Mouse (Mus musculus): Measurements from ENCODE around the gene Pskh1.

Gene Pskh1

DNA sequence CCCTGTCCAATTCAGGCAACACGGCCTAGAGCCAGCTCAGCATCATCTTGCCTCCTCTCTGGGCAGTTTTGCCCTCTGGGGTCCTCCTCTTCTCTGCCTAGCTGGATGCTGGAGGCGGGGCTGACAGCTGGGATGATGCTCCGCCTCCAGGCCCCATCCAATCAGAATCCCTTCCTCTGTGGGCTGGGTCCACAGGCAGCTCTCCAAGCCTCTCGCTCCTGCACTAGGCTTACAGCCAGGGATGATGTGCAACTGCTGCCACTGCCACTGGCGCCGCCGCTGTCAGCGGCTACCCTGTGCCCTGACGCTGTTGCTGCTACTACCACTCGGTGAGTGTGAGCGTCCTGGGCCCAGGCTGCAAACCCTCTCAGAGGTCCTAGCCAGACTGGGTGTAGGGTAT lies 6.9 kb upstream of the Pskh1 start, which contains the start of gene Nrn1l:
Gene Nrn1l, plus strand, starts transcription at position 229 of the 400 bp plus-strand sequence.
- DNase-seq: peak; percentile 72 to 73

- DNase-seq: no peak
These were observed 2.3 kb upstream of the Pskh1 start for GRCm38 (mm10) chr8:105897801-105898480.

GRCm38 (mm10) chr8:105900941-105901616 lies 838 bp downstream of the Pskh1 start:
- no peak for DNase-seq

DNA sequence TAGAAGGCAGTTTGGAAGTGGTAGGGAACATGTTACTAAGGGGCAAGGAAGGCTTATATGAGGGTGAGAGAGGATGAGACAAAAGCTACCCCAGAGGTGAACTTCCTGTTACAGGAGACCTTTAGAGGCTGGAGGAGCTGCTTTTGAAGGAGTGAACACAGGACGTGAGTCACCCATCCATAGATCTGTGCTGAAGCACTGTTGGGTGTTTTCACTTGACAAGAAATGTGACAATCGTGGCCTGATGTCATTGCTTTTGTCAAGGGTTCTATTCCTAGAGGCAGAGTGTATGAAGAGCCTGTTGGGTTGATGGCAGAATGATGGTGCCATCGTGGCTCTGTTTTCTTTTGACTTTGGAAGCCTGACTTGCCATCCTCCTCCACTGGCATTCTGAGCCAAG lies 19.1 kb downstream of the Pskh1 start:
- DNase-seq: no peak

GRCm38 (mm10) chr8:105925123-105925522 lies 24.9 kb downstream of the Pskh1 start:
- no peak for DNase-seq

DNA sequence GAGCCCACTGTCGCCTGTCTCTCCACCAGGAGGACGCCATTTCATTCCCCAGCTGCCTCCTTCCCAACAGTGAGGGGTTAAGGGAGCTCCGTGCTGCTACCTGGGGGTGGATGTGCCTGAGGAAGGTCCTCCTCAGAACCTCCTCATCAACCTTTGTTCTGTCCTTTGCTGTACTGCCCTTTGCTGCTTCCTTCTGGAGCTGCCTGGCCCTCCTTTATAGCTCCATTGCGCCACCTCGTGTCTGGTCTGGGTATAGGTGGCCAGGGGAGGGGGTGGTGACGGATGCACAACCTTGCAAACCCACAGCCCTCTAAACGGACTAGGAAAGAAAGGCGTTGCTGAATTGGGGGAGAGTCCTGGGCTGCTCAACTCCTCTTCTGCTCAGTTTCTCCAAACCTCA lies 30.4 kb downstream of the Pskh1 start:
- peak; percentile 56 to 82 for DNase-seq

- DNase-seq: no peak
These were observed 31.0 kb downstream of the Pskh1 start for GRCm38 (mm10) chr8:105931271-105931670.

- no peak for DNase-seq
These were observed 32.3 kb downstream of the Pskh1 start for GRCm38 (mm10) chr8:105932525-105932924.

- no peak for DNase-seq
These were observed 33.5 kb downstream of the Pskh1 start, which contains the start of gene Ctrl for GRCm38 (mm10) chr8:105933762-105934161. Gene Ctrl, minus strand, starts transcription at chr8:105933862.

DNA sequence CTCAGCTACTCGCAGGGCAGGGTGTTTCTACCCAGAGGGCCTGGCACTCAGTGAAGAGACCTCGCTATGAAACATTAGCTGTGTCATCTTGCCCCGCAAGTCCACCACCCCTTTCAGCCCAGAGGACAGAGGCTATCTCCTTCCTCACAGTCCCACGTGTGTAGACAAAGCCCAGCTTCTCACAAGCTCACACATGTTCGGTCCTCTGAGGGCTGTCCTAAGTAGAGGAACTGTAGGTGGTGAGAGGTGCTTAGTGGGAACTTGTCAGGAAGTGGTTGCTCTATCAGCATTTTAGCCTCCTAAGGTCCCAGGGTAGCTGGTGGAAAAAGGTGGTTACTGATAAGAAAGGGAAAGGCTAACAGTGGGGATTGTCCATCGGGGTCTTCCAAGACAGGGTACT lies 34.9 kb downstream of the Pskh1 start:
- no peak for DNase-seq

DNA sequence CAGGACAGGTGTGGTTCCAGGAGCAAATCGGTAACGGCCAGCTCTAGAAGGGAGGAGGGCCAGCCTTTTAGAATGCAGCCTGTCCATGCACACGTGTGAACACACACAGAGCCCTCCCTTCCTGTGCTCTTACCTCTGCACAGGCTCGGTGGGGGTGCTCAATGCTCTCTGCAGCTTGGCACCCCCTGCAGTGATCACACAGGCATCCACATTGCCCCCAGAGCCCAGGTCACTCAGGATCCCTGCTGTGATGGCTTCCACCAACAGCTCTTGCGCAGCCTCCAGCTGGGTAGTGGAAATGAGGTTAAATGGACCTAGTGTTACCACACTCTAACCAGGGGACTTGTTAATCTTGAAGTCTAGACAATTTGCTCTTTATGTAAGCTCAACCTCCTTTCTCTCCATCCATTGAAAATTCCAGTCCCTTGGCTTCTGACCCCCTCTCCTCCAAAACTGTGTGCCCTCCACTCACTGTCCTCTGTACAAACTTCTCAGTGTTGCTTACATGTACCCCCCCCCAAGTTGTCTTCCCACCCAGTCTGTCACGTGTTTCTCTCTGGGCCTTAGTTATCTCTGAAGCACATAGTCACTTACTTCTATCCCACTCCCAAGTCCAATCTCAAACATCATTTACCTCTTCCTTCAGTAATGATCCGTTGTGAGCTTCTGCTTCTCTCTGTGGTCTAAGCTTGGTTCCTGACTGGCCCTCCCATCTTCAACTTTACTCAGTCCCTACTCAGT lies 35.8 kb downstream of the Pskh1 start:
- no peak for DNase-seq

GRCm38 (mm10) chr8:105936866-105937475 lies 36.7 kb downstream of the Pskh1 start:
- DNase-seq: peak; percentile 94 to 95

- peak in 1 of 2 experiments; percentile 45 for DNase-seq
These were observed 37.5 kb downstream of the Pskh1 start for GRCm38 (mm10) chr8:105937496-105938305.

DNA sequence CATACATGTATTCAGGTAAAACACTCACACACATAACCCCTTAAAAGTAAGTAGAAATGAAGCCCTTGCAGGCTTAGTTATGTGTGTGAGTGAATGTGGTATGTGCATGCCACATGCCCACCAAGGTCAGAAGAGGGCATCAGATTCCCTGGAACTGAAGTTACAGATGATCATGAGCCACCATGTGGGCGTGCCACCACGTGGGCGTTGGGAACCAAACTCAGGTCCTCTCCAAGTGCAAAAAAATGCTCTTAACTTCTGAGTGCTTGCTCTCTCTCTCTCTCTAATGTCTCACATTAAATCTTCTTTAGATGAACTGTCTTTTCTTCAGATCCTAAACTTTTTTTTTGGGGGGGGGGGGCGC lies 38.0 kb downstream of the Pskh1 start, which contains the start of gene Psmb10:
Gene Psmb10, minus strand, starts transcription at position 139 of the 364 bp plus-strand sequence.
- DNase-seq: peak in 1 of 2 experiments; percentile 39

DNA sequence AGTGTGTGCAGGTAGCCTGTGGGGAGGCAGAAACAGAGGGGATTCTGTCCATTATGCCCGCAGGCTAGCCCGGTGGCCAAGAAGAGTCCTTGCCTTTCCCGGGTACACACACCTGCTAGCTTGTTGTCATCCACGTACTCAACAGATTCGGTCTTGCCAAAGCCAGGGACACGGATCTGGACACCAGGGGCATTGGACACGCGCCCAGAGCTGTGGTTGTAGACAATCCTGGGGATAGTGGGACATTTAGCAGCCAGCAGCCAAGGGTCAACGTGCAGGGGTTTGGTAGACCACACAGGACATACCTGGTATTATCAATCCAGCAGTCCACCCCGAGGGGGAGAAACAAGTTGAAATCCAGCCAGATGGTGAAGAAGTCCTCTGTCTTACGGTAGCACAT lies 41.8 kb downstream of the Pskh1 start:
- no peak for DNase-seq

- no peak for DNase-seq
These were observed 42.3 kb downstream of the Pskh1 start for GRCm38 (mm10) chr8:105942542-105942941.

DNA sequence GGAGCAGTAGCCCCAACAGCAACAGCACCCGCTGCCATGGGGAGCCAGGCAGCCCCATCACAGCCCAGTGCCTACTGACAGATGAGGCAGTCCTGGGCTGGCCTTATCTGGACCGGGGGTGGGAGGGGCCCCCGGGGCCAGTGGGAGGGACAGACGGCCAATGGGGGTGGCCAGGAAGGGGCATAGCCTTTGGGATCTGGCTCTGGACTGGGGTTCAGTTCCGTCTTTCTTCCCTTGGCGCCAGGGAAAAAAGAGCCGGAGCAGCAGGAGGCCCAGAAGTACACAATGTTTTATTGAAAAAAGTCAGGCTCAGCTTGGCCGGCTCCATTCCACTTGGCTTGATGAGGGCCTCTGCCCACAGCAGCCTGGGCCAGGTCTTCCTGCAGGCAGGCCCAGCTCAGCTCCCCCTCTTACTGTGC lies 43.1 kb downstream of the Pskh1 start, which contains the start of gene Lcat:
Gene Lcat, minus strand, starts transcription at position 62 of the 419 bp plus-strand sequence.
- no peak for DNase-seq

DNA sequence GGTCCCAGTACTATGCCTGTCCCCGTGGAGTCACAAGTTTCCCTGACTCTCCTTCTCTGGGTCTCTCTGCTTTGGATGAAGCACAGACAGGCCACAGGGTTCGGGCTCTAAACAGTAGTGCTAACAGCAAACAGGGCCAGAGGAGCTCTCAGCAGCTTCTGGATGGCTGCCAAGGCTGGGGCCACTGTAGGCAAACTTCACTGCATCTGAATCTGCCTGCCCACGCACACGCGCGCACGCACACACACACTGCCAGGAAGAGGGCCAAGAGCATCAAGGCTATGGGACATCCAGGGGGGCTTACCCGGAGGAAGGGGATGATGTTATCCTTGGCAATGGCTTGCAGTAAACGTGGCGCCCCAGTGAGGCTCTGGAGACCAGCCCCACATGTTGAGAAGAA lies 49.1 kb downstream of the Pskh1 start:
- no peak for DNase-seq

DNA sequence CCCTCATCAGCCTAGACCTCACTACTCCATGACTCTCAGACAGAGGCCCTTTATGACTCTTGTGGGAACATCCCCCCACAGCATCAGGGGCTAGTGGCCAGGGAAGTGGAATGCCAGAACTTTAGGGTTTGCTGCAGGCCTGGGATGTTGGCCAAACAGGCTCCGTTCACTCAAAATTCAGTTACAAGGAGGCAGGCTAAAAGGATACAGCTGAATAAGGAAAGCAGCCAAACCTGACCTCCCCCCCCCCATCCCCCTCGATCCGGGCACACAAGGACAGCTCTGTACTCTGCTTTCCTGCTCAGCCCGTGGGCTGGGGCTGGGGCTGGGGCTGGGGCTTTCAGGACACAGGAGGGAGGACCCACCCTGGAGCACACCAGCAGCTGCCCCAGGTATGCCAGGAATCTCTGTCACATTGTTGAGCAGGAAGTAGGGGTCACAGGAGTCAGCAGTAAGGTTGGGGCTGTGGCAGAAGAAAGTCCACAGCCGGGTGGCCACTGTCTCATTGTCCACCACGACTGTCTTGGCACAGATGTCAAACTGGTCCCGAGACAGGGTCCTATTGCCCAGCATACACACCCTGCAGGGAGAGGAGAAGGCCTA lies 50.9 kb downstream of the Pskh1 start:
- DNase-seq: peak in 1 of 2 experiments; percentile 33

DNA sequence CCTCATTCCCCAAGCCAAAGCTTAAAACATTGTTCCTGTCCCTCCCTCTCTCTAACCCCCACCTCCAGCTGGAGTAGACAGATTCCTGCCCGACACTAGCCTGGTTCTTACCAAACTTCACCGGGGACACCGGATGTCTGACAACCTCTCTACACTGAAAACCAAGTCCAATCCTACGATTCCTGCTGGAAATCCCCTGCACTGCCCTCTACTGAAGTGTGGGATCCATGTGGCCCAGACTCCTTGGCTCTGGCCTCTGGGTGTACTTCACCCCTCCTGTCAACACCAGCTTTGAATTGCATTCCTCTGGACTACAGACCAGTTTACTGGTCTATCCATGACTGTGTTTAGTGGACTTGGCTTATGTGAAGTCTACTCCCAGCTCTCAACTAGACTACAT lies 56.3 kb downstream of the Pskh1 start:
- DNase-seq: no peak

- DNase-seq: peak; percentile 58 to 69
These were observed 57.6 kb downstream of the Pskh1 start for GRCm38 (mm10) chr8:105957813-105958212.

DNA sequence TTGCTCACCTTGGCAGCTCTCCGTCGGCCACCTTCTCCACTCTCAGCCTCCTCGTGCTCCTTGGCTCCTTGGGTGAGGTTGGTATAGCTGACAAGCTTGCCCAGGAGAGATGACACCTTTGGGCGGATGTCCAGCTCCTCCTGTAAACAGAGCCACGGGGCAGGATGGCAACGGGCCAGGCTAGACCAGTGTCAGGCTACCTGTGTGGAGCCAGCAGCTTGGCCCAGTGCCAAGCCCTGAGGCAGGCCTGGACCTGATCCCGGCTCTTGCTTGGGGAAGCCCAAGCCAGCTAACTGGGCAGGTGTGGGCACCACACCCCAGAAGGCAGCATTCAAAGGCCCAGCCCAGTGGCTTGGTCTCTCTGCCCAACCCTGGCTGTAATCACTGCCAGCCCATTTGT lies 59.1 kb downstream of the Pskh1 start:
- peak; percentile 82 to 86 for DNase-seq
